Mouse (Mus musculus): ENCODE data around the gene 4933424G06Rik.
A peak's percentile ranks its signal among the peaks of the same experiment; 100 is the strongest.

The 4933424G06Rik gene

DNA sequence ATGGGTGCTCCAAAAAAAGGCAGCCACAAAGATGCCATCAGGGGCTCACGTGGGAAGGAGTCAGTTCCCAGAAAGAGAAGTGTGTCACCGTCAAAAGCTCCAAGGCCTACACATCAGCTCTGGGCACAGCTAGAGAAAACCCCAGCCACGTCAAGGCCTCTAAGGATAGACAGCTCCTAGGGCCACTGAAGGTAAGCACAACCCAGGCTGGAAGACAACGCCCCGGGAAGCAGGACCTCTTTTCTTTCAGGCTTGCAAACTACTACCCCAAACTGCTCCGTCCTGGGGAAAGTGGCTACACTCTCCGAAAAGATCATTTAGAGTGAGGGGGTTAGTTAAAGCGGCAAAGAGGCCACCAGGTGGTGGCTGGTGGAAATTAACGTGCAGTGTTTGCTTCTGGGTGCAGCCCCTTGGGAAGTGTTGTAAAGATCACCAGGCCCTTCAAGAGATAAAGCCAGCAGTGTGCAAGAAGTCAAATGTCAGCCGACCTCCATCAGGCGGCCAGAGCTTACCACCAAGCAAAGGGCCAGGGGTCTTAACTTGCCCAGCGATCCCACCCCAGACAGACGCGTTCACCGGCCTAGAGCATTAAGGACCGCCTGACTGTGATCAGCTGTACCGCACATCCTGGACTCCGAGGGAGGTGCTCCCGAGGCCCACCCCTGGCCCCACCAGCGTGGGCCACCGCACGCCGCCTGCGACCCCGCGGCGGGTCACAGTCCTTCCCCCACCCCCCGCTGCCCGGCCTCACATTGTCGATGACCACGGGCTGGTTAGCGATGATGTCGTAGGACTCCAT, 695 bp upstream of the 4933424G06Rik start:
- peak; percentile 40 for DNase-seq (ENCODE audit: low spot score)

DNA sequence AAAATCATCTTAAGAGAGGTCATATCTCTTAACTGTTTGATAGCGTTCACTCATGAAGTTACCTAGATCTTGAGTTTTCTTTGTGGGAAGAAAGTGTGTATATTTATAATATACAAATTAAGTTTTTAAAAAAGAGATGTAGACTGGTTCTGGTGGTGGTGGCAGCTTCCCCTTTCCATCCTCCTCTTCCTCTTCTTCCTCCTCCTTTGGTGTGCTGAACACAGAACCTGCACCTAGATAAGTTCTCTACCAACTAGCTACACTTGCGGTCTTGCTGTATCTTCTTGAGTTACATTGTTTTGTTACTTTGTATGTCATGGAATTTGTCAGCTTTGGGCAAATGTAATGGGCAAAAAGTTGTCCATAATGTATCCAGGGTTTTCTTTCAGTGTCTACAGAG, 1.2 kb downstream of the 4933424G06Rik start:
- no peak for DNase-seq (ENCODE audit: low spot score)

DNA sequence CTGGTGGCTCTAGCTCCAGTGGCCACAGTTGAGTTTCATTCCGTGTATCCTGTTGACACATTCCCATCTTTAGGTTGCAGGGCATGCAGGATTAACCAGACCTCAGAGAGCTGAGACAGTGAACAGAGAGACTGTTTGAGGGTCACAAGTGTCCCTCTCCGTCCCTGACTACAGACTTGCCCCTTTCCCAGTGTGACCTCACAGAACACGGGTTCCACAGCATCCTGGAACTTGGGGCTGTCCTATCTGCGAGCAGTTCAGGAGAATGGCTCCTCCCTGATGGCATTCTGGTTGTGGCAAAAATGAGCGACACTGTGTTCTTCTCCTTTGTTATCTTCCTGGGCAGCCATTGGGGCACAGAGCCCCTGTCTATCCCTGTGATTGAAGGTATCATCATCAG, 4.4 kb downstream of the 4933424G06Rik start, which contains the start of gene Actr1b:
Gene Actr1b, minus strand, starts transcription at position 112 of the 400 bp plus-strand sequence.
- DNase-seq (ENCODE audit: low spot score): no peak

DNA sequence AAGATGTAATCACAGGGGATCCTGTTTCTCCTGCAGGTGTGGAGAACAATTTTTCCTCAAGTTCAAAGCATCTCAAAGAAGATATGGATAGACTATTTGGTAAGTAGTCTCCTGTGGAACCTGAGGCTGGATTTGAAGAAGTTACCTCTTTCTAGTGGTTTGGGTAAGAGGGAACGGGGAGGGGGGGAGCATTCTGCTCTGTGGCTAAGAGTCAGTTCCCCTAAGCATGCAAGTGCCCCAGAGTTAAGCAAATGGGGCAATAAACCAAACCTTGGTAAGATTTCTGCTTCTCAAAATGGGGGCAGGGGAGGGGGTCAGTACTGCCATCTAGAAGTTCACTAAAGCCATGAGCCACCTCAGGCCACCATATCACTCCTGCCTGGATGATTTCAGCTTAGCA, 8.8 kb downstream of the 4933424G06Rik start:
- DNase-seq (ENCODE audit: low spot score): no peak

DNA sequence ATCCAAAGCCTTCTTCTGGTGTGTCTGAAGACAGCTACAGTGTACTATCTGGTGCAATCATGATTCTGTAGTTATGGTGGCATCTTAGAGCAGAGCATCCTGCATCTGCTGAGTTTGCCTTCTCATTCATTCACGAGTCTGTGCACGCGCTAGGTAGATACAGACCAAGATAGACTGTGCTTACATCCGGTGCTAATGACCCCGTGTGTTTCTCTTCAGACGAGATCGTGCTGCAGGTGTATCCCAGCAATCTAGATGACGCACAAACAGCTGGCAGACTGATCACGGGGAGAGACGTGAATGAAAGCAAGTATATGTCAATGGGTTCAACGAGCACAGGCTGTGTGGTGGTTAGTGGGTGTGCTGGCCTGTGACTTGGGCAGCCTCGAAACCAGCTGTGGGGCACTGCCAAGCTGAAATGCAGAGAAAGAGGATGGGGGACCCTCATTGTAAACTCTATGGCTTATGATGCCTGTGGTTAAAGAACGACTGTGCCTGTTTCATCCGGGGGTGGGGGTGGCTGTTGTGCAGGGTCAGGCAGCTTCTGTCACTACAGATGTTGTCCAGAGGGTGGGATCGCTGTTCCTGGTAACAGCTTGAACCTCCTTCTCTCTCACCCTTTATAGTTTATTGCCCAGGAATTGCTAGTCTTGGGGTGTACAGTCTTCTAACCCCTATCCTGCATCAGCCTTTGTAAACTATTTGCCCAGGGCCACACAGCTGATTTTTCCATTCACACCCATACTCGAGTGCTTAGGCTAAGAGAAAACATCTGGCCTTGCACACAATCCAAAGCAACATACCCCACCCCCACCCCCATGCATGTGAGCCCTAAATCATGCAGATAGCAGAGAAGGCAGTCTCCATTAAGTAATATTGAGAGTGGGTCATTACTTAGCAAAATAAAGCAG, 13.5 kb downstream of the 4933424G06Rik start:
- DNase-seq (ENCODE audit: low spot score): no peak

DNA sequence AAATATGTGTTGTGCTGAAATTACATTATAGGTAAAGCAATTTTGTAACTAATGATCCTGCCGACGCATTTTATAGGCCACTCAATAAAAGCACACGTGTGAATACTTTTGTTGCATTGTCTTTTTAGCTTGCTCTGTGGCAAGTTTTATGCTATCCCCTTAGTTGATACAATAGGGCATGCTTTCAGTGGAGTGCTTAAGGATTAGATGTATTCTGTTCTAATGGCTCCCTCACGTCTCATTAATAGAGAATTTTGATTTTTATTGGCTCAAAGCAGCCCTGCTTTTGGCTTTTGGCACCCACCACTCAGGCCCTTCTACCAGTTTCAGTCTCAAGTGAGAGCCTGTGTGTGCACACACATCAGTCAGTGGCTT, 14.1 kb downstream of the 4933424G06Rik start:
- no peak for DNase-seq (ENCODE audit: low spot score)

DNA sequence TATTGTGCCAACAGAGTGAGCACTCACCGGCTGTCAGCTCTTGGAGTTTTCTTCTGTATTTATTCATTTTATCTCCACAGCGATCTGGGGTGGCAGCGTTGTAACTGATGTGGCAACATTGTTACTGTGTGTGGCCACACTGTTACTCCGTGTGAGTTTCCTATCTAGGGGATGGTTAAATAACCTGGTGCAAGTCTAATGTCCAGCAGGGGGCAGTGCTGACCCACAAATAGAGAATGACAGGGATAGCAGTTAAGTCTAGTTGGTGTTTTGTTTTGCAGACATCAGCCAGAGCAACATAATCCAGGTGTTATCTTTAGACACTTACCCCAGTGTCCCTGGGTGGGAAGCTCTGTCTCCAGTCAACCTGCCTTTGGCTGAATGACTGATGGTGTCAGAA, 27.4 kb downstream of the 4933424G06Rik start:
- DNase-seq (ENCODE audit: low spot score): peak; percentile 93

DNA sequence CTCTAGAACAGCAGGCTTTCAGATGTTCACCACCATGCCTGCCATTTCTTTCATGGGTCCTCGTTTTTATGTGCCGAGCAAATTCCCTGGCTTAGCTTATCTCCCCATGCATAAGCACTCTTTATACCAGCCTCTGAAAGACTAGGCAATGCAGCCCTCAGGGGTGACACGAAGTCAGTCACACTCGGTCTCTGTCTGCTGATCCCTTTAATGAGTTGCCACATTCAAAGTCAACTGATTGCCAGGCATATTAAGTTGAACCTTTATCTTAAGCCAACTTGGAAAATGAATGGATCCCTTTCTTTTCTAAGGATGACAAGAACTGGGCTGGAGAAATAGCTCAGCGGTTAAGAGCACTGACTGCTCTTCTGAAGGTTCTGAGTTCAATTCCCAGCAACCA, 29.3 kb downstream of the 4933424G06Rik start:
- no peak for DNase-seq (ENCODE audit: low spot score)

DNA sequence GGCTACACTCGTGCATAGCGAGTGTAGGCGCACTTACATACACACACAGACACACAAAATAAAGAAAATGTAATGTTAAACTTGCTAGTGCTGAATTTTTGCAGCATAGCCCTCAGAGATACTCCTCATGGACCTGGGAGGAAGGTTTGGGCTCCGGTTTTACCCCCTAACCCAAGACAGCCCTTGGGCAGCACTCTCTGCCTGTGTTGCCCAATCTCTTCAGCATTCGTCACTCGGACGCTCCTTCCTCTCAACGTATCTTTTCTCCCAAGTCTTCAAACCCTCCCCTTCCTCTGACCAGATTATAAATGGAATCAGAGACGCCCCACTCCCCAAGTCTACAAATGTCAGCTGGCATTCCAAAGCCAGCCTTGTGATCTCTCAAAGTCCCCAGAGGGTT, 33.1 kb downstream of the 4933424G06Rik start:
- DNase-seq (ENCODE audit: low spot score): no peak

DNA sequence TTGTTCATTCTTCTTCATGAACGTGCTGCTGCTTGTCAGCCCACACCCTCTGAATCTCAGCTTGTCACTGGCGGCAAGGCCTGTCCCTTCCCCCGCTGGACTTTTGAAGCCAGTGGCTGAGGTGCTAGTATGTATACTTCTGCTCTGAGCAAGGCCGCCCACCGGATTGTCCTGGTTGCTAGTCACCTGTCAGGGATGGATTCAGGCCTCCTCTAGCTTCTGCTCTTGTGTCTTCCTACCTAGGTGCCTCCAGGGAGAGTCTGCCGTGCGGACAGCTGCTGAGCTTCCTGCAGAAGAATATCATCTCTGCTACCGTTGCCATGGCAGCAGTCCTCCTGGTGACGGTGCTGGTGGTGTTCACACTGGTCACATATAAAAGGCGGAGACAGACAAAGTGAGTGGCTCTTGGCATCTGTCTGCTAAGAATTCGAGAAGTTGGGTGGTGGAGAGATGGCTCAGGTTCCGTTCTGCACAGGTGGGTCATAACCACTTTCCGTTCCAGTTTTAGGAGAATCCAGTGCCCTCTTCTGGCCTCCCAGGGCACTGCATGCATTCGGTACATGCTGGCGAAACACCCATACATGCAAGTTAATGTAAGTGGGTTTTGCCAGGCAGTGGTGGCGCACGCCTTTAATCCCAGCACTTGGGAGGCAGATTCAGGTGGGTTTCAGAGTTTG, 34.5 kb downstream of the 4933424G06Rik start:
- DNase-seq (ENCODE audit: low spot score): peak; percentile 85

DNA sequence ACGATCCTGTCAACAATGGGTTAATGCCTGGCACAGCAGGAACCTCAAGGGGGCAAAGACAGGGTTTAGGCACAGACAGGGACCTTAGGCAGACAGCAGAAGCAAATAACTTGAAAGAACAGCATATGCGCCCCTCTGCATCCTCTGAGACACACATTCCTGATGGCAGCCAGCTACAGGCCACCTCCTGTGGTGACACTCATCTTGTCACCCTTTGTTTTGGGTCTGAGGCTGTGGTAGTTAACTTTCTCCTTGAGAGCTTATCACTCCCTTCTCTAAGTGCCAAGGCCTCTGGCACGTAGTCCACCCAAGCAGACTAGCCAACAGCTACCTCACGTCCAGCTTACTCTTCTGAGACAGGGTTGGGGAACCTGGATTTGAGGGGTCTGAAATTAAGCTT, 35.7 kb downstream of the 4933424G06Rik start:
- DNase-seq (ENCODE audit: low spot score): no peak

DNA sequence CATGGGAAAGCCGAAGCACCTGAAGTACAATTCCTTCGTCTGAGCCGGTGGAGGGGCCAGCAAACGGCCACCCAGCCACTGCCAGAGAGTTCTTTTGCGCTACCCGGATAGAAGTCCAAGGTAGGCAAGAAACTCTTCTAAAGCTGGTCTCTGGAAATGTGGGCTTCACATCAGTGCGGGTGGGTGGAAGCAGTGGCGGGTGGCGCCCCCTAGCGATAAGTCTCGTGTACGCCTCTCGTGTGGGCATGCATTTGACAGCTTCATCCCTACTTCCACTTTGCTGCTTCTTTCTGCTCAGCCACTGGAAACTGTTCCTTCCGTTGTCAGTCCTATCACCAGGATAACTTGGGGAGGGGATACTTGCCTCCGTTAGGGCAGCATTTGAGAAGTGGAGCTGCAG, 36.5 kb downstream of the 4933424G06Rik start:
- peak; percentile 16 for DNase-seq (ENCODE audit: low spot score)

DNA sequence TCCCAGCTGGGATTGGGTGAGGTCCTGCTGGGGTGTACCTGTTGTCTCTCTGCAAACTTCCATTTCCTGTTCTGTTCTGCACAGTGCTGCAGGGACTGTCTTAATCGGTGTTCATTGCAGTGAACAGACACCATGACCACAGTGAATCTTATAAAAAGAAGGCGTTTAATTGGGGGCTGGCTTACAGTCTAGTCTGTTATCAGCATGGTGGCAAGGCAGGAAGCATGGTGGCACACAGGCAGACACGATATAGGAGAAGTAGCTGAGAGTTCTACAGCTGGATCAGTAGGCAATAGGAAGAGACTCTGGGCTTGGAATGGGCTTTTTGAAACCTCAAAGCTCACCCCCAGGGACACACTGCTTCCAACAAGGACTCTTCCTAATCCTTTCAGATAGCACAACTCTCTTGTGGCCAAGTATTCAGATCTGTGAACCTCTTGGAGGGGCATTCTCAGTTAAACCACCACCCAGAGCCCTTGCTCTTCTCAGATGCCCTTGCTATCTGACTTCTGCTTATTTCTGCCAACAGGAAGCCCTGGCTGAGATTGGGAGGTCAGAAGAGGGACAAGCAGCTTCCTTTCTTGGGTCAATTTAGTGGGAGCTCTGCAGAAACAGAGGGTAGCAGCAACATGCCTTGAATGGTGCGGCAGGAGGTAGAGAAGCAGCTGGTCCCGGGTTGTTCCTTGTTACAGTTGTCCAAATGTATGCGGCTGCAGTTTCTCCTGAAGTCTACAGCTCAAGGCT, 44.2 kb downstream of the 4933424G06Rik start:
- no peak for DNase-seq (ENCODE audit: low spot score)

DNA sequence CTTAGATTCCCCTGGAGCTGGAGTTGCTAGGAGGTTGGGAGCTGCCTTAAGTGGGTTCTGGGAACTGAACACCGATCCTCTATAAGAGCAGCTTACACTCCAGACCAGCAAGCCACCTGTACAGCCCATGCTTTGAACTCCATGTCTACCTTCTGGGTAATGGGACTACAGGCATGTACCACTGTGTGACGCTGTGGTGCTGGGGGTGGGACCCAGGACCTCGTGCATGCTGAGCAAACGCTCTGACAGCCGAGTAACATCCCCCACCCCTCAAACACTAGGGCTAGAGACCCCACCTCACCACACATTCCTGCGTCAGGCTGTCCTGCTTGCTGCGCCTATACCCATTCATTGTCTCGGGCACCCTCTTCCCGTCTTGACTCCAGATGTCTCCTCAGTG, 48.6 kb downstream of the 4933424G06Rik start:
- no peak for DNase-seq (ENCODE audit: low spot score)

DNA sequence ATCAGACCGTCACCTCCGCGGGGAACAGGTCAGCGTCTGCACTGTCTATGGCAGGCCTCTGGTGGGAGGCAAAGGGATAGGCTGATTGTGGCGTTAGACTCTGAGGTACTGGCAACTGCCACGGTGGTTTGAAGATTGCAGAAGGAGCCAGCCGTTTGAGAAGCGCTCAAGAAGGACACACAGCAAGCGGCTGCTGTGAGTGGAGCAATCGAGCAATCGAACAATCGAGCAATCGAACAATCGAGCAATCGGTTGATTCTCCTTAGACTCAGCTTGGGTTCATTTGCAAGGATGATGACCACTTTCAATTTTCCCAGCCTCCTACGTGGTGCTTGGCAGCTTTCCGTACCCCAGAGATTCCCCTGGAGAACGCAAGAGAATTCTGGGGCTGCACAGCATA, 49.1 kb downstream of the 4933424G06Rik start:
- DNase-seq (ENCODE audit: low spot score): no peak

DNA sequence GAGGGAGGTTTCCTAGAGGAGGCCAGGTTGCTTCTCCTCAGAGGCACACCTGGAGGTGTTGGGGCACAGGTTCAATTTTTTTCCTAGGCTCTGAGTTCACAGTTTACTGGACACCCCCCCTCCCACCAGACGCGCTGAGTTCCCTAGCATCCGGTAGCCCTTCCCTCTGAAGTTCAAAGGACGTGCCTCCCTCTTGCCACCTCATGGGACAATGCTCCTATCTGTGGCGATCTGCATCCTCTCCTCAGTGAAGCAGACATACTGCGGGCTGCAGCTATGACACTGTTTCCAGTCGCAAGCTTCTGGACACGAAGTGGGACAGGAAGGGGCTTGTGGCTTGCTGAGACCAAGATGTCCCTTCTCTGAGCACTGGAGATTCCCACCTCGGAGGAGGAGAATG, 50.5 kb downstream of the 4933424G06Rik start:
- DNase-seq (ENCODE audit: low spot score): no peak

DNA sequence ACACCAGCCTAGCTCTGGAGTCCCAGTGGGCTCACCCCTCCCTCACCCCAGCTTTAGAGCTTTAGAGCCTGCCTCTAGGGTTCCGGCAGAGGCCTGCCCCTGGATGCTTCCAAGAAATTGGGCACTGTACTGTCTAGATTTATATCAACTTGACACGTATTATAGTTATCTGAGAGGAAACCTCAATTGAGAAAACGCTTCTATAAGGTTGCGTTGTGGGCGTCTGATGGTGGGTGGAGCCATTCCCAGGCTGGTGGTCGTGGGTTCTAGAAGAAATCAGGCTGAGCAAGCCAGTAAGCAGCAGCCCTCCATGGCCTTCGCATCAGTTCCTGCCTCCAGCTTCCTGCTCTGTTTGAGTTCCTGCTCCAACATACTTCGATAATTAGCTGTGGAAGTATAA, 51.1 kb downstream of the 4933424G06Rik start:
- DNase-seq (ENCODE audit: low spot score): no peak

DNA sequence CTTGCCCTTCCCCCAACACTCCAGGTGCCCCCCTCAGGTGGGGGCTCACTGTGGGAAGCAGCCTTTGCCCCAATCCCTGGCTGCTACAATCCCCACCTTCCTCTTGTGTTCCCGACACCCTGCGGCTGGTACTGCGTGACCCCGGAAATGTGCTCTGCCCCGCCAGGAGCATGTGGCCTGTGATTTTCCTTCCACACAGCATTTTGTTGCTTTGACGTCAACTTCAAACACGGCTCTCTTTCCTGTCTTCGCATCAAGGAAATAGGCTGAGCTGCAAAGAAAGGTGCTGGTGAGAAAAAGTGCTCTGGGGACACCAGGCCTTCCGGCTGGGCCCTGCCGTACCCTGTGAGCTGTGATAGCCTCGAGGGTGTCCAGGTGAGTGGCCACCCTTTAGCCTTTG, 51.6 kb downstream of the 4933424G06Rik start, which contains the start of gene Zap70:
Gene Zap70, plus strand, starts transcription at position 231 of the 400 bp plus-strand sequence.
- DNase-seq (ENCODE audit: low spot score): no peak

DNA sequence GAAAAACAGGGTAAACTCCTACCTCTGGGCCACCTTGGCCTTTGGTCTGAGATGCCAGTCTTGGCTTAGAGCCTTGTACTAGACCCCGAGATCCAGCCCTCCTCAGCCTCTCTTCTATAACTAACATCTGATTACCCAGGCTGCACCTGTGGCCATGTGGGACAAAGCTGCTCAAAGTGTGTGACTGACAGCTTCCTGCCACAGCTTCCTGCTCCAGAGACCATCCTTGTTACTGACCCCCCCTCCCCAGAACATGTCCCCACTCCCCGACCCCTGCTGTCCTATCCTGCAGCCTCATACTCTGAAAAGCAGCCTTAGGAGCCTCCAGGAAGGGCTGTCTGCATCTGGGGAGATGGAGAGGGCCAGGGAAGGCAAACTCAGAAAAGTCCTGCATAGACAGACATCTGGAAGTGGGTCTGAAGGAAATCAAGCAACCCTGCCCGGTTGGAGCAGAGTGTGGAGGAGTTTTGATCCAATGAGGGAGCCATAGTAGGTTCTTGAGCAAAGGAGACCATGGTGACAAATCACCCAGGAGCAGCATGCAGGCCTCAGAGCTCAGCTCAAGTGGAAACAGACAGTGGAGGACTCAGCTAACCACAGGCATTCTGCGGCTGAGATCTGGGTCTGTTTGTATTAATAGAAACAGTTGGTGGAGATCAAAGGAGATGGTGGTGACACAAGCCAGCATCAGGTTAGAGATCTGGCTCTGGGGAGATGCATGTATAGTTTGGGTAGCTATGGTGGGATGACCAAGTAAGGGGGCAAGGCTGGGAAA, 56.7 kb downstream of the 4933424G06Rik start:
- no peak for DNase-seq (ENCODE audit: low spot score)

DNA sequence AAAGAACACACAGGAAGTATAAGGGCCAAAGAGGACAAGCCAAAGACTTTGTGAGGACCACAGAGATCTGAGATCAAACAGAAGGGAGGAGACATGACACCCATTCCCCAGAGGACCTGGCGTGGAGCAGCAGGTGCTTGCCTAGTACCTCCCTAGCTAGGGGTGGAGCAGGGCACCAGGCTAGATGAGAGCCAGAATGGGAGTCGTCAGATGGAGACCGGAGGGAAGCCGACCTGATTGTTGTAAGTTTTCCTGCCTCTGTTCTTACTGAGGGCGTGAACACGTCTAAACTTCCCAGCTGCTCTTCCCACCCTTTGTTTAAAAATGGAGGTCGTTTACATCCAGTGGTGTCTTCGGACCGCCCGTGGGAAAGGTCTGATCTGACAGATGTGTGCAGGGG, 57.4 kb downstream of the 4933424G06Rik start:
- DNase-seq (ENCODE audit: low spot score): no peak

DNA sequence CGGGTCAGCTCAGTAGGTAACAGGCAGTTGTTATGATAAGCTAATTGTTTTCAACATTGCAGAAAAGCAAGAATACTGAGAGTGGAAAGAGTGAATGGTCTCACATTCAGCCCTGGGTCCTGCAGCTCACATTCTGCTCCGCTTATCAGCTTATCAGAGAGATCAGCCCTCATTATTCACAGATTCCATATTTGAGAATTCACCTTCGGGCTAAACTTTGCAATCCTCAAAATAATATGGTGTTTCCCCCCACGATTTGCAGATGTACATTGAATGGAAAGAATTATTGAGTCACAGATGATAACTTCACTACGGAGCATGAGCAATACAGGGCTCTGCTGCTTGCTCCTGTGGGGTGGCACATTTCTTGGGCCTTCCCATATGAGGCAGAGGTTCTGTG, 58.8 kb downstream of the 4933424G06Rik start:
- DNase-seq (ENCODE audit: low spot score): no peak
